Mouse (Mus musculus) right cerebral cortex, adult 18-20 months (tissue): ENCODE measurements at regions not wholly inside any gene's neighbourhood (a gene's known extent, or its start where the extent isn't known, plus 50 kb on each side); places are given as distances from the start of the nearest gene placed in this dataset.

Experiments
- DNase-seq: peaks from one replicate; pipeline ENCODE4 v3.0.0; 2022; ENCODE audit warnings: mixed read lengths

GRCm38 (mm10) chr4:11903861-11904260 is 77.2 kb downstream of the Gm10604 start:
- no peak for DNase-seq

DNA sequence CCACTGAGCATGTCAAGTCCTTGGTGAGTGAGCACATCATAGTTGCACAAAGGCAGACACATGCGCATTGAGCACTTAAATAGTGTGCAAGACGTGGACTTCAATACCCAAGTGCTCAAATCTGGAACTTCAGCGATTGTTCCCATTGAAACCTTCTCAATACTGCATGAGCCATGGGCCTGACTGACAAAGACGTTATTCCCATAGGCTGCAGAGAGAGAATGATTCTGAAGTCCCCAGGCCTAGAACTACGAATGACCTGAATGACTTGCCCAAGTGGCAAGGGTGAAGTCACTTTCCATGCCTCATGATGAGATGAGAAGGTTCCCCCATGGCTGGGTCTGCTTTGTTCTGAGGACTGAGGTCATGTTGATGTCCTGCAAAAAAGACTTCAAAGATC is 77.7 kb downstream of the Gm10604 start:
- DNase-seq: no peak

DNA sequence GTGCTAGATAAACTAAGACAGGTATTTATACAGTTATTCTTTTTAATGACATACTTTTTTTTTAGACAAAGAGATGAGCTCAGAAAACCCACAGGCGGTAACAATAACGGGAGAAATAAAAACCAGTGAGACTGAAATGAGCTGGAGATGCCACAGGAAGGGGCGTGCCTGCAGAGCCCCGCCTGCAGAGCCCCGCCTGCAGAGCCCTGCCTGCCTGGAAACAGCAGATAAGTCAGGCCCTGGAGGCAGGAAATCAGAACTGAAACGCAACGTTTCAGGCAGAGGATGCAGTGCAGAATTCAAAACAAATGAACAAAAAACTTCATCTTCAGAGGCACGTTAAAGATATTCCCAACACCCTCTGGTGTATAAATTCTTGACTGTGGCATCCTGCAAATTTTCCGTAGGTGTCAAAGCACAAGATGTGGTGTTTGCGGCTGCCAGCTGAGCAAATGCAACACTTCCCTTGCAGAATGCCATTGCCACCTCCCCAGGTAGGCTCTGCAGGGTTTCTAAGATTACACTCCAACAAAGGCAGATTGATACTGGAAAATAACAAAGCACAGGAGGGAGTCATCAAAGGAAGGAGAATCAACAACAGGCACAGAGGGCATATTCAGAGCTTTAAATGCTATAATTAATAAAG is 81.0 kb downstream of the Gm10604 start:
- DNase-seq: peak; percentile 42

- DNase-seq: no peak
These were observed 83.8 kb downstream of the Gm10604 start for GRCm38 (mm10) chr4:11897231-11897630.

- no peak for DNase-seq
These were observed 84.9 kb downstream of the Gm10604 start for GRCm38 (mm10) chr4:11895857-11896825.

DNA sequence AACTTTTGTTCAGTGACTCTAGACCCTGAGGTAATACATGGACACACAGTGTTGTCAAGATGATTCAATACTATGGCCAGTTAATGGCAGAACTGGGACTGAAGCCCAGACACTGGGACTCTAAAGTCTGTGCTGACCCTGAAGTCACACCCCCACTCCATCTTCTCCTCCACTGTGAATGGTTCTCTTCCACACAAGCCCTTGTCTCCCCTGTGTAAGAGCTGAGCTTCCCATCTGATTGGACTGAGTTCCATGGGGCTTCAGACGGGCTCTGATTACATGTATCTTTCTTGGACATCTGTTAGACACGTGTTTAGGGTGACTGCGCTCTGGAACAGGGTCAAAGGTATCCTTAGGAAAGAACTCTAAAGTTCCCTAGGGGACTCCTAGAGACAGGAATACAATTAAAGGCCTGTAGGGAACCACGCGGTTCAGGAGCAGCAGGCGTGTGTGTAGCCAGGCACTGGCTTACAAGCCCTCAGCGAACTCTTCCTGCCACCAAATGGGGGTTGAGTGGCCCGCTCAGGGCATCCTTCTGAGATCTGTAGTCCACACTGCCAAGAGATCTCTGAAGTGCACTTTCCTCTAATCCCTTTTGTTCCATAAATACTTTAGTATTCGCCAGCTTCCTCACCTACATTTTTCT is 87.4 kb downstream of the Gm10604 start:
- no peak for DNase-seq

DNA sequence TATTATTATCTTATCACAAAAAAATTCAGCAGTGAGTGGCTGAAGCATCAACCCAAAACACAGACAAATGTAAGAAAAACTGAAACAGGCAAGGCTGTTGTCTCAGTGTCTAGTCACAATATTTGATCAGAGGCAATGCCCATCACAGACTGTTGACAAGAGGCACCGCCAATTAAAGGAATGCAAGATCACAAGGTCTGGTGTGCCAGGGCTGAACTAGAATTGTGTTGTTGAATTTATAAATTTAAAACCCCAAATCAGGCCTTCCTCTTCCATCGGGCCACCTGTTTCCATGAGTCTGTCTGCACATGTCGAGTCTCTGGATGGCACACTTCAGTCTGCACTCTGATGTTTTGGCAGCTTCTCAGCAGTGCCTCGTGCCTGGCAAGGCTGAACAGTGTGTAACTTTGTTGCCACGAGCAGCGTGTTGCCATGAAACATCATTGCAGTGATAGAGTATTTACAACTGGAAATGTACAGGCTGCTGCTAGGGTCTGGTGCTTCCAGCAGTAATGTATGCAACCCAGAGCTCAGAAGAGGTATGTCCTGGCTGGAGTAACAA is 91.9 kb downstream of the Gm10604 start:
- DNase-seq: peak; percentile 32

DNA sequence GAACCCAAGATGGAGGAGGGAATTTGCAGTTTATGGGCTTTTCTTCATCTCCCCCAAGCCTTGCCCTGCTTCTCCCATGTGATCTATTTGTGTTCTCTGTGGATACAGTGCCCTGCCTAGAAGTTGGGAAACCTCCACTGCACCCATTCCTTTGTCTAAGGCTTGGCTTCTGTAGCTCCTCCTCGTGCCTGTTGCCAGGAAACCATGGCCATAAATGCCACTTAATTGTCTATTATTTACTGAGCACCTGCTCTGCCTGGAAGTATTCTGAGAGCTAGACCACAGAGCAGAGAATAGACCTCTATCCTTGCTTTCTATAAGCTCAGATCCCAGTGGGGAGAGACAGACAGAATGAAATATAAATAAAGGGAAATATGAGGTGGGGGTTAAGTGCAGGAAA is 93.7 kb downstream of the Gm10604 start:
- no peak for DNase-seq

- no peak for DNase-seq
These were observed 95.6 kb downstream of the Gm10604 start for GRCm38 (mm10) chr4:11885499-11885898.

GRCm38 (mm10) chr4:11884818-11885217 is 96.2 kb downstream of the Gm10604 start:
- DNase-seq: no peak

- no peak for DNase-seq
These were observed 97.8 kb downstream of the Gm10604 start for GRCm38 (mm10) chr4:11883295-11883694.

DNA sequence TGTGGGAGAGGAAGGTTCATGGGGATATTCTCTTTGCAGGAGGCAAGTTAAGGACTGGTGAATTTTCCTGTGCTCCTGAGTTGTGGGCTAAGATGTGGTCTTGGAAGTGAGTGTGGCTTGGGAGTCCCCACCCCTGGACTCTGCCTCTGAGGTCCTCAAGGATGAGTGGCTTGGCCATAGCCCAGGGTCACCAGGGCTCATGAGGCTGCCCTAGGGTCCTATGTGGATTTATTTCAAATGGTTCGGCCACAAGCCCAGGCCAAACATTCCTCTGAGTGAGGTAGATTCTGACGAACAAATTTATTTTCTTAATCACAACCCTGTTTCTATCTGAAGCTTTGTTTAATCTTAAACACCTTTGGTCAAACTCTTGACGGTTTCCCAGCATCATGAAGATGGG is 98.4 kb downstream of the Gm10604 start:
- no peak for DNase-seq

- DNase-seq: no peak
These were observed 102.4 kb downstream of the Gm10604 start for GRCm38 (mm10) chr4:11878638-11879037.

- DNase-seq: no peak
These were observed 103.1 kb downstream of the Gm10604 start for GRCm38 (mm10) chr4:11877945-11878344.

DNA sequence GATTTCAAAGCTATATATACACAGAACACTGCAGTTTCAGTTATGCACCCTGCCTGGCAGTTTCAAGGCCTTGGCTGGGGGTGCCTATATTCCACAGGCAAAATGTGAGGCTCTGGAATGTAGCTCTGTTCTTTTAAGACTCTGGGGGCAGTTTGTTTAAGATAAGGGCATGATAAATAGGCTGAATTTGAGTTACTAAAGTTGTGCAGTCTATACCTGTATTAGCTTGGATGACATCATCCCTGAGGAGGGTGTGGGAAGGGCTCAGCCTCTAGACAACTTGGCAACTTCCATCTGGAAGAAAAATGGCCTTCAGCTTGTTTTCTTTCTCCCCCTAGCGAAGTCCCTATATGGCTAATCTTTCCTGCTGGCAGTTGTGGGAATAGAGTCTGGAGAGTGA is 105.1 kb downstream of the Gm10604 start:
- no peak for DNase-seq

GRCm38 (mm10) chr4:11874586-11875264 is 106.3 kb downstream of the Gm10604 start:
- no peak for DNase-seq

DNA sequence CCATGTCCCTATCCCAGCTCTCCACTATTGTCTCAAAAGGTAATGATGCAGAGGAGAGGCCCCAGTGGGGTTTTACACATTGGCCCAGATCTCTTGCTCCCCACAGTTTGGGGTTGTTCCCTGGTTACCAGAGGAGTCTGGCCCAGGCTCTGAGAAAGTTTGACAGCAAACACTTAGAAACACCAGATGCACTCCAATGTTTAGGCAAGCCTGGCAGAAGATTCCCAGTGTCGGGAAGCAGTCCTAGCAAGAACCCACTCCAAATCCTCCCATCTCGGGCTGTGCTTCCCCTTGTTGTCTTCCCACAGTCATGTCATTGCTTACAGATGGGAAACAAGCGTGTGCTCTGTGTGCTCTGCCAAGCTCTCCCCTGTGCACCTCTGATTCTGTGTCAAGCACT is 109.0 kb downstream of the Gm10604 start:
- DNase-seq: no peak

GRCm38 (mm10) chr4:11869721-11870120 is 111.3 kb downstream of the Gm10604 start:
- DNase-seq: no peak

- DNase-seq: no peak
These were observed 112.5 kb downstream of the Gm10604 start for GRCm38 (mm10) chr4:11868565-11868964.
